Mouse (Mus musculus): ENCODE measurements around the gene 2310061I04Rik.

DNA sequence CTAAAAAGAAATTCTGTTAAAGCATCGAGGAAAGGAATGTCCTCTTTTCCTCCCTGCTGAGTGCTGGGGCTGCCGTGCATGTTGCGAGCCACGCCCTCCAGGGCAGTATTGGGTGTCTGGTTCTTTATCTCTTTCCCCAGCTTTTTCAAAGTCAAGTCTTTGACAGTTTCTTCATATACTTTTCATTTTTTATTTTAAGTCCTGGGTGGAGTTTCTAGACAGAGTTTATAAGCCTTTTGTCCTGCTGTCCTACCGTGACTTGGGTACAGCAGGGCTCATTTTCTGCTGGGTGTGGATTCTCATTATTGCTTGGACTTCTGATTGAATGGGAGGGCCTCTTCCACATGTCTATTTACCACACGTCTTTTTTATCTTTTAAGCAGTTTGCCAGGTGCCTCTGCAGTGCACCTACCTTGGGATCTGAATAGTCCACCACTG lies 22.7 kb upstream of the 2310061I04Rik start:
- TF ChIP-seq CTCF (IDR thresholded peaks at IDR 0.05; ENCODE audit: low read depth) (no peak), EP300 (optimal IDR thresholded peaks at IDR 0.05) (no peak)
